Mouse (Mus musculus) adrenal gland, adult 8-10 months (tissue): ENCODE measurements at regions not wholly inside any gene's neighbourhood (a gene's known extent, or its start where the extent isn't known, plus 50 kb on each side); places are given as distances from the start of the nearest gene placed in this dataset.

Experiments
- DNase-seq: peaks from one replicate; pipeline ENCODE4 v3.0.0; 2022

GRCm38 (mm10) chr9:61267541-61267940 is 104.6 kb upstream of the Tle3 start:
- DNase-seq, result no peak

GRCm38 (mm10) chr9:61268162-61268561 is 104.0 kb upstream of the Tle3 start:
- DNase-seq, result no peak

- no peak for DNase-seq
Observed at GRCm38 (mm10) chr9:61268681-61269080, 103.5 kb upstream of the Tle3 start.

- no peak for DNase-seq
Observed at GRCm38 (mm10) chr9:61269151-61269870, 102.9 kb upstream of the Tle3 start.

GRCm38 (mm10) chr9:61271243-61271642 is 100.9 kb upstream of the Tle3 start:
- no peak for DNase-seq

- DNase-seq, result no peak
Observed at GRCm38 (mm10) chr9:61271769-61272352, 100.3 kb upstream of the Tle3 start.

GRCm38 (mm10) chr9:61274020-61274419 is 98.1 kb upstream of the Tle3 start:
- DNase-seq, result no peak

GRCm38 (mm10) chr9:61277369-61278215 is 94.6 kb upstream of the Tle3 start:
- peak; percentile 35 for DNase-seq

- no peak for DNase-seq
Observed at GRCm38 (mm10) chr9:61278216-61278758, 93.9 kb upstream of the Tle3 start.

- no peak for DNase-seq
Observed at GRCm38 (mm10) chr9:61279044-61279543, 93.1 kb upstream of the Tle3 start.

- DNase-seq, result no peak
Observed at GRCm38 (mm10) chr9:61280856-61281582, 91.1 kb upstream of the Tle3 start.

GRCm38 (mm10) chr9:61283311-61283710 is 88.9 kb upstream of the Tle3 start:
- DNase-seq, result no peak

GRCm38 (mm10) chr9:61284201-61285021 is 87.8 kb upstream of the Tle3 start:
- no peak for DNase-seq

GRCm38 (mm10) chr9:61286561-61286960 is 85.6 kb upstream of the Tle3 start:
- DNase-seq, result no peak

GRCm38 (mm10) chr9:61289117-61289516 is 83.0 kb upstream of the Tle3 start:
- no peak for DNase-seq

- DNase-seq, result peak; percentile 43
Observed at GRCm38 (mm10) chr9:61289713-61290112, 82.5 kb upstream of the Tle3 start.

GRCm38 (mm10) chr9:61291646-61292045 is 80.5 kb upstream of the Tle3 start:
- no peak for DNase-seq

- no peak for DNase-seq
Observed at GRCm38 (mm10) chr9:61292501-61292900, 79.7 kb upstream of the Tle3 start.

GRCm38 (mm10) chr9:61293223-61293985 is 78.8 kb upstream of the Tle3 start:
- DNase-seq, result no peak

GRCm38 (mm10) chr9:61295001-61295400 is 77.2 kb upstream of the Tle3 start:
- DNase-seq, result no peak
